Mouse (Mus musculus) brain, adult 2 months (tissue): ENCODE measurements at regions not wholly inside any gene's neighbourhood (a gene's known extent, or its start where the extent isn't known, plus 50 kb on each side); places are given as distances from the start of the nearest gene placed in this dataset.

ENCODE experiments used
- DNase-seq: peaks from one replicate; pipeline ENCODE4 v3.0.0; 2011; ENCODE audit warnings: low read depth, low spot score

- DNase-seq: no peak
Measured at GRCm38 (mm10) chr15:21988676-21989075, 560.1 kb upstream of the Cdh18 start.

- DNase-seq: no peak
Measured at GRCm38 (mm10) chr15:21993309-21993708, 555.5 kb upstream of the Cdh18 start.

DNA sequence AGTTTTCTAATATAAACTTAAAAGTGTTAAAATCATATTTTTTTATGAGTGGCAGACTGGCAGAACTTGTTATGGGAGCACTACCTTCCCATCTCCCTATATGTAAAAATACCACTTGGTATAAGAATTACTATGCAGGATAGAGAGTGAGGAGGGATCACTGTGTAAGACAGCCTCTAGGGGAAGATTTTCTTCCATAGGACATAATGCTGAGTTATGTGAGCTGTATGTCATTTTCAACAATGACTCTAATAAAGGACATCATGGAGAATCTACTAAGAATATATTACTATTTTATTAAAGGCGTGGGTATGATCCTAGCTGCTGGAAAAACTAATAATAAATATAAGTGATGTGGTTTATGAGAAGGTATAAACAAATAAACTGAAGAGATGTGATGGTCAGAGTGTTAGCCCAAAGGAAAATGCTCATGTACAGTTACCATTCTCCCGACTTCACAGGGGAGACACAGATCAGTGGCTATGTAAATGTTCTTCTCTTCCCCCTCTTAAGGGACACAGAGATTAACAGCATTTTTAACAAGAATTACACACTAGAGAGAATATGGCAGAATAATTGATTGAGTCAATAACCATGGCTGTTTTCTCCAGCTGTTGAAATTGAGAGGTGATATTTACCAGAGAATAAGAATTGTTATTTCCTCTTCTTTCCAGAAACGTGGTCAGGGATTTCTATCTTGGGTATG lies 553.5 kb upstream of the Cdh18 start:
- no peak for DNase-seq

- peak; percentile 77 for DNase-seq
Measured at GRCm38 (mm10) chr15:22019977-22020376, 528.8 kb upstream of the Cdh18 start.

DNA sequence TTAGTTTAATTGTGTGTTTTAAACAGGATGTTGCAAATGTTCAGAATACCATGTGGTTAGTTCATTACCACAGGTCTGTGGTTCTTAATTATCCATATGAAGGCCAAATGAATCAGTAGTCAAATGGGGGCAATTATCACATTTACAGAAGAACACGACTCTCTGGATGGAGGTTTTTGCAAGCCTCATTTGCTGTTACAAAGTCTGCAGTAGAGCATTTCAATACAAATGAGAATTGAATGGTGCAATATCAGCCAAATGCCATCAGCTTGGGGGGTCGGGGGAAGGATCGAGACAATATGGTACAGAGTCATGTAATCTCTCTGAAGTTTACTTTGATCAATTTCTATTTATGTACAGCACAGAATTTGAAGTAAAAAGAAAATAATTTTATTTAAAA lies 518.6 kb upstream of the Cdh18 start:
- no peak for DNase-seq

- DNase-seq: no peak
Measured at GRCm38 (mm10) chr15:22046423-22046822, 502.4 kb upstream of the Cdh18 start.

GRCm38 (mm10) chr15:22046877-22047478 lies 501.8 kb upstream of the Cdh18 start:
- no peak for DNase-seq

- DNase-seq: no peak
Measured at GRCm38 (mm10) chr15:22086856-22087255, 462.0 kb upstream of the Cdh18 start.

DNA sequence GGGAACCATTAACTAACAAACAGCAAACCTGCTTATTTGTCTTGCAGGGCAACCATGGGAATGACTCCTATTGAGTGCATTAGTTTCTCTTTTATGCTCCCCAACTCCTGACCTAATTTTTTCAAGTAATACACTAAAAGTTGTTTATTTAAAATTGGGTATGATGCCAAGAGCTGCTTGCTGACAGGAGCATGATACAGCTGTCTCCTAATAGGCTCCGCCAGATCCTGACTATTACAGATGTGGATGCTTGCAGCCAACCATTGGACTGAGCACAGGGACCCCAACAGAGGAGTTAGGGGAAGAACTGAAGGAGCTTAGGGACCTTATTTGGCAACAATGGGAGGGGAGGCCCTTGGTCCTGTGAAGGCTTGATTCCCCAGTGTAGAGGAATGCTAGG lies 427.1 kb upstream of the Cdh18 start:
- no peak for DNase-seq

GRCm38 (mm10) chr15:22151894-22152494 lies 396.8 kb upstream of the Cdh18 start:
- no peak for DNase-seq

GRCm38 (mm10) chr15:22152678-22153077 lies 396.1 kb upstream of the Cdh18 start:
- DNase-seq: no peak

DNA sequence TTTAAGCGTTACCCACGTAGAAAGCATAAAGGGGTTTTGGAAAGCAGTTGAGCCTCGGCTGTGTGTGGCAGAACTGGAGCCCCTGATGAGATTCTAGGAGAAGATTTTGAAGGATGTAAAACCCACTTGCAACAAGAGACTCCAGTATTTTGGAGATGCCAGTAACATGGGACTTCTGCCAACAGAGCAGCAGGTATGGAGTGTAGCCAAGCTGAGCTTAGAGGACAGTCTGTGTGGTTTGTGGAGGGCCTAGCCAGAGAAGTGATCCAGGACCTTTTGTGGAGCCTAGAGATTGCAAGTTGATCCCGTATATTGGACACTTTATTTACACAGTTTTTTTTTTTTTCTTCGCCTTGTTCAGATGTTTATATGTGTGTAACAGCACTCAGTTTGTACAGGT lies 378.5 kb upstream of the Cdh18 start:
- DNase-seq: peak; percentile 97

GRCm38 (mm10) chr15:22208991-22209390 lies 339.8 kb upstream of the Cdh18 start:
- DNase-seq: no peak

DNA sequence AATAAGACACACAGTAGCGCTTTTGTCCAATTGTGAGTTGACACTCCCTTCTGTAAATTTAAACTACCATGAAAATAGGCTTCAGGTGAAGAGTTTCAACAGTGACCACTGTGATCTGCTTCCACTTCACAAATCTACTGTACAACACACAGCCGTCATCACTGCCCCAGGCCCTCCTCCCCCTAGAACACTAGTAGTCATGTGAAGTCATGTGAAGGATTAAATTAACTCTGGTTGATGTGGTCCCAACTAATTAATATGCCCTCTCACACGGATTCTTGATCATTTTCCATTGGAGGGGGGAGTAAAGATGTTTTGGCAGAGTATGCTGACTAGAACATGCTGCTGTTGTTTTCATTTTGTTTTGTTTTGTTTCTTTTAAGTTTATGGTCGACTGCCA lies 316.2 kb upstream of the Cdh18 start:
- no peak for DNase-seq

- no peak for DNase-seq
Measured at GRCm38 (mm10) chr15:22280919-22281318, 267.9 kb upstream of the Cdh18 start.

GRCm38 (mm10) chr15:22311016-22311415 lies 237.8 kb upstream of the Cdh18 start:
- peak; percentile 31 for DNase-seq

DNA sequence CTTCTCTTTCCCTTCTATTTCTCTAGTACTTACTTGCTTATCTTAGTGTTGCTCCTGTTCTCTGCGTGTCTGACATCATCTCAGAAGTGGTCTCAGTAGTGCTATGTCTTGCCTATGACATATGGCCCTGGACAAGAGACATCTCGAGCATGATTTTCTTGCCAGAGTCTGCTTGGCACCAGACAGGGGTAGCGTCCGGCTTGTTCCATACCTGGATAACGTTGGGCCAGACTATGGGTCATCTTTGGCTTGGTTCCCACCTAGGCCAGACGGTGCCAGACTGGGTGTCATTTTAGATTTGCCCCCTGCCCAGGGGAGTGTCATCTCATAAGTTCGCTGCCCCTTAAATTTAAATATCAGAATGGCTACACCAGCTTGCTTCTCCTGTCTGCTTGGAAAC lies 229.8 kb upstream of the Cdh18 start:
- peak; percentile 49 for DNase-seq

DNA sequence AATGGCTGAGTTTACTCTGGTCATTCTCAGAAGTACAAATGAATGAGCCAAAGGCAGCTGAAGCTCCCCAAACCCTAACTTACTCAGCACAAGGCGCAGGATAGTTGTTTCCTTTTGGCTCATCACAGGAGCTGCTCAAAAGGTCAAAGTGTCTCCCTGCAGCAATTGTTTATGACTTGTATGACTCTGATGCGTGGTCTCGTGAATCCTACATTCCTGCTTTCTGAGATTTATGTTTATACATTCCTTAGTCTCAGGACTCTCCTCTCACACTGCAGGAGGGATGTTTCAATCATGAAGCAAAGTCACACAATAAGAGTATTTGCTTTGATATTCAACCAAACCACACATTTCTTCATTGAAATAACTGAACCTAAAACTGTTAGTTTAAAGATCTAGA lies 209.9 kb upstream of the Cdh18 start:
- DNase-seq: no peak

DNA sequence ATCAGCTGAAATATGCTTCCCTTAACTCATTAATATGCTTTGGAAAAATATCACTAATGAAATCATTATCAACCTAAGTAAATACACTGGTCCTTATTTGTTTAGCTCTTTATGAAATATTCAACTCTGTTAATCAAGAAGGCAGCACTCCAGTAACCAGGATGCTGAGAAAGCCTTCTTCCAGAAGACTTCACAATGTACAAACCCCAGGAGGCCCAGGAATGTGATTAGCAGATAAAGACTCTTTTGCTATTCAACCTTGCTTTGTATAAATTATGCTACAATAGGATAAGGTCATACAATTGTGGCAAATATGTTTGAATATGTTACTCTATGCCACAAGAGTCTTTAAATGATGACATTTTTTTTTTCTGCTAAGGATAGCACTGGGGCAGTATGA lies 204.5 kb upstream of the Cdh18 start:
- DNase-seq: no peak

GRCm38 (mm10) chr15:22351502-22351901 lies 197.3 kb upstream of the Cdh18 start:
- DNase-seq: no peak
